Mouse (Mus musculus) forebrain, embryonic 14.5 days (tissue): ENCODE data around the gene Snx29. TPM values are rescaled to one million over a fixed set of nuclear protein-coding genes. Genes with fewer than 3 reads are reported as not detected.

Source experiments
- ATAC-seq: fragments of 200-750 bp; cut with Nextera tagmentation; 2 replicates; pipeline ENCODE4 v1.8.0; 2017; ENCODE audit warnings: mild to moderate bottlenecking, moderate library complexity
- DNase-seq: peaks from one replicate; pipeline ENCODE4 v3.0.0-alpha.2; 2015; ENCODE audit warnings: low spot score
- H3K27ac ChIP-seq: fragments of 300-500 bp; sonication (generic); 2 replicates; pipeline ENCODE4 v1.5.1; 2014; ENCODE audit warnings: low read depth, mild to moderate bottlenecking, control low read depth, low read length, moderate library complexity
- H3K27me3 ChIP-seq: fragments of 300-500 bp; sonication (generic); replicated peaks from 2 replicates; pipeline ENCODE4 v1.6.1; 2014; ENCODE audit warnings: low read length, control low read depth, mixed read lengths; ENCODE audit not compliant: control insufficient read depth, insufficient read depth
- H3K36me3 ChIP-seq: fragments of 300-500 bp; sonication (generic); 2 replicates; pipeline ENCODE4 v1.6.1; 2014; ENCODE audit warnings: low read length, control low read depth; ENCODE audit not compliant: control insufficient read depth, insufficient read depth
- H3K4me1 ChIP-seq: fragments of 300-500 bp; sonication (generic); 2 replicates; pipeline ENCODE4 v1.6.1; 2014; ENCODE audit warnings: antibody characterized with exemption, low read length, control low read depth; ENCODE audit not compliant: control insufficient read depth, insufficient read depth
- H3K4me2 ChIP-seq: fragments of 300-500 bp; sonication (generic); 2 replicates; pipeline ENCODE4 v1.6.1; 2014; ENCODE audit warnings: mild to moderate bottlenecking, control low read depth, low read length
- H3K4me3 ChIP-seq: fragments of 300-500 bp; sonication (generic); 2 replicates; pipeline ENCODE4 v1.5.1; 2014; ENCODE audit warnings: low read depth, low read length, control low read depth
- H3K9ac ChIP-seq: fragments of 300-500 bp; sonication (generic); 2 replicates; pipeline ENCODE4 v1.6.1; 2014; ENCODE audit warnings: mild to moderate bottlenecking, low read length, control low read depth, moderate library complexity
- H3K9me3 ChIP-seq: fragments of 300-500 bp; sonication (generic); replicated peaks from 2 replicates; pipeline ENCODE4 v1.6.1; 2016; ENCODE audit warnings: low read length, control low read depth, mixed read lengths; ENCODE audit not compliant: control insufficient read depth
- WGBS: fragments of 180-500 bp; shearing (Covaris S2); extraction: QIAGEN DNeasy Blood & Tissue Kit; methylation state at CpG from one replicate; pipeline ENCODE4 v1.1.7; 2014; 5-methylcytosine and 5-hydroxymethylcytosine counted together
- polyA plus RNA-seq: library from polyadenylated mRNA; unstranded; fragments of >200 nt; fragmentation: Nextera tagmentation; extraction: Ambion mirVana; gene quantifications from 2 replicates; pipeline ENCODE4 v1.2.1, GENCODE M21; 2014

Snx29 gene
- polyA plus RNA-seq, 1 experiment from 2014 or later = 3.8 TPM

- whole genome bisulfite sequencing = 78% methylated on average over 3 of the region's 3 CpGs
Measured at GRCm38 (mm10) chr16:11728627-11729026, 405.9 kb downstream of the Snx29 start.

GRCm38 (mm10) chr16:11729111-11729510 is 406.4 kb downstream of the Snx29 start:
- WGBS = 89% methylated on average over 6 of the region's 6 CpGs
- H3K4me1 ChIP-seq = no peaks in the 10 kb centered on the region
- no peak for DNase-seq
- no peak overlapping the region for H3K27ac ChIP-seq
- no peaks in the 10 kb centered on the region for H3K36me3 ChIP-seq
- ATAC-seq = no peak
- H3K27me3 ChIP-seq = no peaks in the 10 kb centered on the region
- no peak overlapping the region for H3K9ac ChIP-seq
- no peak overlapping the region for H3K4me2 ChIP-seq
- H3K4me3 ChIP-seq = no peak overlapping the region
- no peaks in the 10 kb centered on the region for H3K9me3 ChIP-seq

More at GRCm38 (mm10) chr16:11728627-11729026, 405.9 kb downstream of the Snx29 start:
- no peak for DNase-seq
- Histone ChIP-seq H3K27ac (no peak overlapping the region), H3K36me3 (no peaks in the 10 kb centered on the region), H3K4me3 (no peak overlapping the region), H3K4me1 (no peaks in the 10 kb centered on the region), H3K4me2 (no peak overlapping the region), H3K27me3 (no peaks in the 10 kb centered on the region), H3K9ac (no peak overlapping the region), H3K9me3 (no peaks in the 10 kb centered on the region)
- ATAC-seq = no peak

- Histone ChIP-seq H3K36me3 (no peaks in the 10 kb centered on the region), H3K4me1 (no peaks in the 10 kb centered on the region), H3K27ac (no peak overlapping the region), H3K9ac (no peak overlapping the region), H3K27me3 (no peaks in the 10 kb centered on the region), H3K9me3 (no peaks in the 10 kb centered on the region), H3K4me2 (no peak overlapping the region), H3K4me3 (no peak overlapping the region)
- ATAC-seq = no peak
- DNase-seq = no peak
- WGBS = 95% methylated on average over 5 of the region's 5 CpGs
Measured at GRCm38 (mm10) chr16:11729815-11730214, 407.1 kb downstream of the Snx29 start.

- DNase-seq (no peak), ATAC-seq (no peak)
- H3K4me2 ChIP-seq = no peak overlapping the region
- H3K9ac ChIP-seq = no peak overlapping the region
- H3K36me3 ChIP-seq = no peaks in the 10 kb centered on the region
- no peaks in the 10 kb centered on the region for H3K9me3 ChIP-seq
- 86% methylated on average over 5 of the region's 5 CpGs for WGBS
- no peaks in the 10 kb centered on the region for H3K27me3 ChIP-seq
- H3K27ac ChIP-seq = no peak overlapping the region
- H3K4me3 ChIP-seq = no peak overlapping the region
- H3K4me1 ChIP-seq = no peaks in the 10 kb centered on the region
Measured at GRCm38 (mm10) chr16:11731014-11731535, 408.4 kb downstream of the Snx29 start.

- H3K27me3 ChIP-seq = no peaks in the 10 kb centered on the region
- H3K4me2 ChIP-seq = no peak overlapping the region
- no peak overlapping the region for H3K9ac ChIP-seq
- no peaks in the 10 kb centered on the region for H3K9me3 ChIP-seq
- no peaks in the 10 kb centered on the region for H3K4me1 ChIP-seq
- no peak overlapping the region for H3K27ac ChIP-seq
- H3K4me3 ChIP-seq = no peak overlapping the region
- 48% methylated on average over 7 of the region's 7 CpGs for WGBS
- no peak for ATAC-seq
- no peaks in the 10 kb centered on the region for H3K36me3 ChIP-seq
- no peak for DNase-seq
Measured at GRCm38 (mm10) chr16:11738341-11738740, 415.6 kb downstream of the Snx29 start.

- 77% methylated on average over 5 of the region's 5 CpGs for WGBS
- H3K9me3 ChIP-seq = no peaks in the 10 kb centered on the region
Measured at GRCm38 (mm10) chr16:11741951-11742350, 419.2 kb downstream of the Snx29 start.

GRCm38 (mm10) chr16:11742351-11742750 is 419.6 kb downstream of the Snx29 start:
- Histone ChIP-seq H3K4me2 (no peak overlapping the region), H3K9me3 (no peaks in the 10 kb centered on the region), H3K27ac (no peak overlapping the region), H3K4me3 (no peak overlapping the region), H3K27me3 (no peaks in the 10 kb centered on the region), H3K4me1 (no peaks in the 10 kb centered on the region), H3K9ac (no peak overlapping the region), H3K36me3 (no peaks in the 10 kb centered on the region)
- no peak for DNase-seq
- no peak for ATAC-seq
- 90% methylated on average over 7 of the region's 7 CpGs for WGBS

More at GRCm38 (mm10) chr16:11741951-11742350, 419.2 kb downstream of the Snx29 start:
- H3K27ac ChIP-seq = no peak overlapping the region
- ATAC-seq (no peak), DNase-seq (no peak)
- no peak overlapping the region for H3K9ac ChIP-seq
- H3K4me2 ChIP-seq = no peak overlapping the region
- H3K27me3 ChIP-seq = no peaks in the 10 kb centered on the region
- H3K36me3 ChIP-seq = no peaks in the 10 kb centered on the region
- H3K4me1 ChIP-seq = no peaks in the 10 kb centered on the region
- H3K4me3 ChIP-seq = no peak overlapping the region

- Histone ChIP-seq H3K4me3 (no peak overlapping the region), H3K9me3 (no peaks in the 10 kb centered on the region), H3K27ac (no peak overlapping the region), H3K27me3 (no peaks in the 10 kb centered on the region), H3K4me1 (no peaks in the 10 kb centered on the region), H3K36me3 (no peaks in the 10 kb centered on the region), H3K9ac (no peak overlapping the region), H3K4me2 (no peak overlapping the region)
- ATAC-seq (no peak), DNase-seq (no peak)
- 83% methylated on average over 3 of the region's 3 CpGs for WGBS
Measured at GRCm38 (mm10) chr16:11743013-11743412, 420.3 kb downstream of the Snx29 start.

- DNase-seq (no peak), ATAC-seq (no peak)
- Histone ChIP-seq H3K27ac (no peak overlapping the region), H3K4me2 (no peak overlapping the region), H3K4me1 (no peaks in the 10 kb centered on the region), H3K9ac (no peak overlapping the region), H3K36me3 (no peaks in the 10 kb centered on the region), H3K4me3 (no peak overlapping the region), H3K9me3 (no peaks in the 10 kb centered on the region), H3K27me3 (no peaks in the 10 kb centered on the region)
- WGBS = 82% methylated on average over 4 of the region's 4 CpGs
Measured at GRCm38 (mm10) chr16:11743724-11744123, 421.0 kb downstream of the Snx29 start.
